Mouse (Mus musculus): ENCODE results near the gene Macf1.
"Not testable (repeated sequence)": the region's sequence is repeated elsewhere in the genome, so short reads cannot be mapped to it uniquely, and the experiment has no call there.

- TF ChIP-seq POLR2A (IDR thresholded peaks at IDR 0.05; ENCODE audit: insufficient read length, low read depth); REST (IDR thresholded peaks at IDR 0.05; ENCODE audit: insufficient read depth, insufficient read length); TCF12 (IDR thresholded peaks at IDR 0.05; ENCODE audit: insufficient read depth, poor library complexity, severe bottlenecking); MAX (IDR thresholded peaks at IDR 0.05; ENCODE audit: low read depth); CEBPB (IDR thresholded peaks at IDR 0.05; ENCODE audit: insufficient read depth, poor library complexity, severe bottlenecking); USF1 (IDR thresholded peaks at IDR 0.05; ENCODE audit: low read depth); MYOD1 (IDR thresholded peaks at IDR 0.05; ENCODE audit: control insufficient read depth in 1 of 3, insufficient read length in 2 of 3, low read depth in 2 of 3); E2F4 (IDR thresholded peaks at IDR 0.05; ENCODE audit: insufficient read depth); MYOG (IDR thresholded peaks at IDR 0.05; ENCODE audit: control insufficient read depth in 1 of 3, insufficient read depth in 1 of 3, insufficient read length in 2 of 3, low read depth in 2 of 3): not testable (repeated sequence)
Measured at GRCm38 (mm10) chr4:123446221-123446620, 237.9 kb downstream of the Macf1 start.
